Mouse (Mus musculus): ENCODE data around the gene Eva1b. TPM values are rescaled to one million over a fixed set of nuclear protein-coding genes. Genes with fewer than 3 reads are reported as not detected.

The Eva1b gene
- 58.3 and 65.5 TPM in 2 replicates for polyA plus RNA-seq (2015; fragmentation: Nextera tagmentation; extraction: Ambion mirVana)

DNA sequence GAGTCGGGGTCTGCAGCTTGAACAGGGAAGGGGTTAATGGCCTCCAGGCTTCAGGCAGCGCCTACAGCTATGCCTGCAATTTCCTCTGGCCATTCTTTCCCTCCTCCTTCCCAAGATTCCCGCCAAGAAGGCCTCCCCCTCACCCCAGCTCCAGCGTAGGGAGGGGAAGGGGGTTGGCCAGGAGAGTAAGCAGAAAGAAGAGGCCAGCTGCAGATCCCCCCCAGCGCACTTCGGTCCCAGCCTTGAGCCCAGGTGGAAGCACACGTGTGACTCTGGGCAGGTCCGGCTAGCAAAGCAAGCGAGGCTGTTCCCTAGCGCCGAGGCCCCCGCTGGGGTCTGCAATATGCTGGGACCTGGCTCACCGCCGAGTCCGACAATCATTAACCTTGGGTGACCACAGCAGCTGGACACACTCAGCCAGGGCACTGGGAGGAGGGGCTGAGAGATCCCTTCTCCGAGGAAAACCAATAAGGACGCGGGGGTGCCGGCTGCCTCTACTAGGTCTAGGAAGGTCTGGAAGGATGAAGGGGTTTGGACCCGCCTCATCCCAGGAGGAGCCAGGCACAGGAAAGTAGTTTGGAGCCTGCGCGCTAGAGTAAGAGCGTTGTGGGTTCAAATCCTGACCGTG is at the start of gene Eva1b:
Eva1b (plus strand) TSS at position 212 of the 628 bp plus-strand sequence.

DNA sequence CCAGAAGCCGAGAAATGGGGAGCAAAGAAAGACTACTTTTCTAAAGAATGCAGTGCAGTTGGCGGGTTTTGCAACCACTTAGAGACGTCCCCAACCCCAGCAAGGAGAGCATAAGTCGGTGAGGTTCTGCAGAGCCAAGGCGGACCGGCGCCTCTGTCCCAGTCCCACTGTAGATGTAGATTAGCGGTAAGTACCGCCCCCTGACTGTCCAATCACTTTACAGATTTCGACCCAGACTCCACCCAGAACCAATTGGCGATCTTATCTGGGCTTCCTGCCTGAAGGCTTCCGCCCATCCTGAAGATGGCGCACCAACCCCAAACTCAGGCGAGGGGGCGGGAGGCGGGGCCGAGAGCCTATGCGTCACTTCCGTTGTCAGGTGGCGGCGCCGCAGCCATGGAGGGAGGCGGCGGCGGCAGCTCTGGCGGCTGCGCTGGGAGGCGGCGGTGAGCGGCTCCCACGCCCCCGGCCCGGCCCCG is 43.9 kb upstream of the Eva1b start, which contains the start of gene Stk40:
Stk40 (plus strand) TSS at position 368 of the 479 bp plus-strand sequence.

DNA sequence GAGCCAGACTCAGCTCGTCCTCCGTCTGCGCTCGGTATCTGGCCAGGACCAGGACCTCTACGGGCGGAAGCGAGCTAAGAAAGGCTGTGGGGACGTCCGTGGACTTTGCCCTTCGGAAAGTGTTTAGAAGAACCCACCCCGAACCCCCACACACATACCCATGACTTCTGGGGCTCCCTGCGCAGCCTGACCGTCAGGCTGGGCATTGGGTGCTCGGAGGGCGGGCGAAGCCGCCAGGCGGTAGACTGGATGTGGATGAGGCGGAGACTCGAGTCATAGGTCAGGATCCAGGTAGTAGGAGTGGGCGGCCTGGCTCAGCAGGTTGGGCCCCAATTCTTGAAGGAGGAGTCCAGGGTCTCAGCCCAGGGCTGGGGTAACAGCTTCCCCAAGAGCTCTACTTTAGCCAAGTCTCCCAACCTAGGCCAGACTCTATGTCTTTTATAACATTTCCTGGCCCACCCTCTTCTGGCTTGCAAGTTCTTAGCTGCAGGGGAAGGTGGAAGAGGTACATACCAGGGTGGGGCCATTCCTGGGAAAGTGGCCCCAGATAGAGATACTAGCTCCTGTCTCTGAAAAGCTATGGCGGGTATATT is 15.6 kb downstream of the Eva1b start, which contains the start of gene Sh3d21:
Sh3d21 (minus strand) TSS at position 425 of the 593 bp plus-strand sequence.

Other genes starting within 250 kb of the Eva1b start
- 0.43 and 3.8 TPM in 2 replicates for gene Csf3r, start 123.2 kb upstream of the Eva1b start, polyA plus RNA-seq (2015; fragmentation: Nextera tagmentation; extraction: Ambion mirVana)
- 83.3 and 95.8 TPM in 2 replicates for gene Mrps15, start 100.8 kb upstream of the Eva1b start, polyA plus RNA-seq (2015; fragmentation: Nextera tagmentation; extraction: Ambion mirVana)
- 5.0 and 6.0 TPM in 2 replicates for gene Oscp1, start 89.2 kb upstream of the Eva1b start, polyA plus RNA-seq (2015; fragmentation: Nextera tagmentation; extraction: Ambion mirVana)
- 47.5 and 48.7 TPM in 2 replicates for gene Lsm10, start 51.1 kb upstream of the Eva1b start, polyA plus RNA-seq (2015; fragmentation: Nextera tagmentation; extraction: Ambion mirVana)
- 33.5 and 41.6 TPM in 2 replicates for gene Stk40, start 43.8 kb upstream of the Eva1b start, polyA plus RNA-seq (2015; fragmentation: Nextera tagmentation; extraction: Ambion mirVana)
- 8.4 and 12.0 TPM in 2 replicates for gene Sh3d21, start 15.7 kb downstream of the Eva1b start, polyA plus RNA-seq (2015; fragmentation: Nextera tagmentation; extraction: Ambion mirVana)
- gene Thrap3, start 55.0 kb downstream of the Eva1b start, polyA plus RNA-seq (2015; fragmentation: Nextera tagmentation; extraction: Ambion mirVana): 91.8 and 105 TPM in 2 replicates
- 26.5 and 29.6 TPM in 2 replicates for gene Map7d1, start 108.6 kb downstream of the Eva1b start, polyA plus RNA-seq (2015; fragmentation: Nextera tagmentation; extraction: Ambion mirVana)
- gene Trappc3, start 114.6 kb downstream of the Eva1b start, polyA plus RNA-seq (2015; fragmentation: Nextera tagmentation; extraction: Ambion mirVana): 79.0 and 81.2 TPM in 2 replicates
- gene Col8a2, start 139.0 kb downstream of the Eva1b start, polyA plus RNA-seq (2015; fragmentation: Nextera tagmentation; extraction: Ambion mirVana): 13.7 and 23.0 TPM in 2 replicates
- 40.0 and 41.0 TPM in 2 replicates for gene Adprhl2, start 174.0 kb downstream of the Eva1b start, polyA plus RNA-seq (2015; fragmentation: Nextera tagmentation; extraction: Ambion mirVana)
- 10.3 and 11.3 TPM in 2 replicates for gene Tekt2, start 177.9 kb downstream of the Eva1b start, polyA plus RNA-seq (2015; fragmentation: Nextera tagmentation; extraction: Ambion mirVana)